Mouse (Mus musculus) small intestine, adult 2 months (tissue): ENCODE data around the gene Pkdcc. TPM values are rescaled to one million over a fixed set of nuclear protein-coding genes. Genes with fewer than 3 reads are reported as not detected.
A peak's percentile ranks its signal among the peaks of the same experiment; 100 is the strongest.

Experiments
- H3K27ac ChIP-seq: fragments of 200-500 bp; 2 replicates; pipeline ENCODE4 v1.5.1; 2012; ENCODE audit warnings: low read depth, low read length, control low read depth, inconsistent platforms; ENCODE audit not compliant: insufficient read depth
- H3K27me3 ChIP-seq: fragments of 200-500 bp; 2 replicates; pipeline ENCODE4 v1.6.1; 2012; ENCODE audit warnings: mild to moderate bottlenecking, moderate library complexity, low read length, inconsistent platforms; ENCODE audit not compliant: control insufficient read depth, insufficient read depth
- H3K36me3 ChIP-seq: fragments of 200-500 bp; 2 replicates; pipeline ENCODE4 v1.6.1; 2012; ENCODE audit warnings: mild to moderate bottlenecking, low read length, control low read depth, inconsistent platforms; ENCODE audit not compliant: control insufficient read depth, insufficient read depth
- H3K4me1 ChIP-seq: fragments of 200-500 bp; 2 replicates; pipeline ENCODE4 v1.6.1; 2012; ENCODE audit warnings: low read length, inconsistent platforms, mixed read lengths; ENCODE audit not compliant: control insufficient read depth, insufficient read depth, insufficient read length
- H3K4me3 ChIP-seq: fragments of 200-500 bp; 2 replicates; pipeline ENCODE4 v1.5.1; 2012; ENCODE audit warnings: low read depth, mild to moderate bottlenecking, control low read depth, inconsistent platforms, low read length, moderate library complexity
- CTCF ChIP-seq: fragments of 200-500 bp; IDR thresholded peaks from 2 replicates; pipeline ENCODE4 v1.5.1; 2012; ENCODE audit warnings: low read depth, mild to moderate bottlenecking, control low read depth, inconsistent platforms, low read length, moderate library complexity, mixed read lengths; ENCODE audit not compliant: insufficient replicate concordance, insufficient read length; ENCODE audit errors: extremely low read depth
- POLR2A ChIP-seq: fragments of 200-500 bp; IDR thresholded peaks from 2 replicates; pipeline ENCODE4 v1.6.1; 2012; ENCODE audit warnings: low read depth, mild to moderate bottlenecking, control low read depth, inconsistent platforms, low read length, moderate library complexity
- WGBS: fragments of 180-500 bp; shearing (Covaris S2); methylation state at CpG from one replicate; pipeline ENCODE4 v1.1.7; 2018; 5-methylcytosine and 5-hydroxymethylcytosine counted together
- polyA plus RNA-seq: library from polyadenylated mRNA; depleted of rRNA; stranded (reverse); fragments of >200 nt; gene quantifications from 2 replicates; pipeline ENCODE4 v1.2.3, GENCODE M21; 2012

Gene Pkdcc
- polyA plus RNA-seq, 1 experiment, result 59.1 TPM

DNA sequence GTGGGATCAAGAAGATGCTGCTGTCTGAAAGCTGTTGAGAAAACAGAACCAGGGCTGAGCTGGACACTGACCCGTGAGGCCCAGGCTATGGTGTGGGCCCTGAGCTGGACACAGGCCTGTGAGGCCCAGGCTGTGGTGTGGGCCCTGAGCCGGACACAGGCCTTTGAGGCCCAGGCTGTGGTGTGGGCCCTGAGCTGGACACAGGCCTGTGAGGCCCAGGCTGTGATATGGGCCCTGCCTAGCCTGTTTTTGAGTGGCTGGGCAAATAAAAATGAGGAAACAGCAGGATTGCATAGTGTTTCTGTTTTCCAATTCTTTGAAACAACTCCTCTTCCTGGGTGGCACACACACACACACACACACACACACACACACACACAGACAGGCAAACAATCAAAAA is 2.7 kb upstream of the Pkdcc start:
- H3K36me3 ChIP-seq, result no peaks in the 10 kb centered on the region
- 86% methylated on average over 2 of the region's 2 CpGs for WGBS
- TF ChIP-seq CTCF, result no peak
- no peak for TF ChIP-seq POLR2A
- H3K27me3 ChIP-seq, result peaks cover 7% of the 10 kb centered on the region; the same call in 1 of the 2 replicates
- H3K4me3 ChIP-seq, result no peak overlapping the region
- H3K27ac ChIP-seq, result no peak overlapping the region
- H3K4me1 ChIP-seq, result peaks cover 2% of the 10 kb centered on the region

DNA sequence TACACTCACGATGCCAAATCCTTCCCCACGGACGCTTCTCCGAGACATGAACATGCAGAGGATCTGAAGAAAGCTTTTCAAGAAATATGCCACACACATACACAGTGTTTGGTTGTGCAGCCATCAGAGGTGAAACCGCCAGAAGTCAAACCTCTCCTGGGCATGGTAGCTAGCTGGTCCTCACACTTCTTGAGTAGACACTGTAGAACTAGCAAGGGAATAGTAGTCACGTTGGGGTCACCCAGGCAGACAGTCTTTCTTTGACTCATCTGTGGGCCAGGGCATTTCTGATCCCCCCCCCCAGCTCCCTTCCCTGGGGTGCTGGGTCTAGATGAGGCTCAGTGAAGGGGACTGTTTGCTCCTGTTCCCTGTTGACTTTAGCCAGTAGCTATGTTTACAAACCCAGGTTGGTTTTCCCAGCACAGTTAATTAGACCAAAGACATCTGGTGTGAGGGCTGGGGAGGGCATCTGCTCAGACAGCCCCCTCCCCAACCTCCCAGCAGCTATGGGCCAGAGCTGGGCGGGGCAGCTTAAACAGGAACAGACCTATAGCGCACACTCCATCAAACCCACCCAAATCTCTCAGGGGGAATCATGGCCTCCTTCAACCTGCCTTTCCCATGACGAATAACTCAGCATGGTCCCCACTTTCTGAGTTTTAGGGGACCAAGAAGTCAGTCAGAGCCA is 1.7 kb upstream of the Pkdcc start:
- Histone ChIP-seq H3K27me3 (peaks cover 7% of the 10 kb centered on the region; the same call in 1 of the 2 replicates), H3K4me1 (peaks cover 9% of the 10 kb centered on the region), H3K36me3 (no peaks in the 10 kb centered on the region), H3K27ac (peak overlapping the region; percentile 13; the same call in 1 of the 2 replicates), H3K4me3 (peak overlapping the region; percentile 72; the same call in 1 of the 2 replicates)
- 83% methylated on average over 9 of the region's 9 CpGs for WGBS
- TF ChIP-seq POLR2A (no peak), CTCF (no peak)

DNA sequence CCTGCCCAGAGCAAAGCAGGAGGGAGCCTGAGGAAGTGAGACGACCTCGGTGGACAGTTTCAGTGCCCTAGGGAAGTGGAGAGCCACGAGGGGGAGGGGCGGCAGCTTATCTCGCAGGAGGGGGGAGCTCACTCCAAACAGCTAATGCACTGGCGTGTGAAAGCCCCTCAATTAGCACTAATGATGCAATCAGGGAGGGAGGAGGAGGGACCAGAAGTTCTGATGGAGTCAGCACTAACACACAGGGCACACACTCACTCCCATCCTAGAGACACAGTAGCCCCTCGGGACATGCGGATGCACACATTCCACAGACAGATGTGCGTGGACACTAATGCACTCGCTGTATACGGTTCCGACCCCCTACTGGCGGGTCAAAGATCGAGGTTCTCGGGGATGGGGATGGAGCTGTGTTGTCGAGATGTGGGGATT is 915 bp upstream of the Pkdcc start:
- 3% methylated on average over 16 of the region's 16 CpGs for whole genome bisulfite sequencing
- peak overlapping the region; percentile 41 for H3K27ac ChIP-seq

DNA sequence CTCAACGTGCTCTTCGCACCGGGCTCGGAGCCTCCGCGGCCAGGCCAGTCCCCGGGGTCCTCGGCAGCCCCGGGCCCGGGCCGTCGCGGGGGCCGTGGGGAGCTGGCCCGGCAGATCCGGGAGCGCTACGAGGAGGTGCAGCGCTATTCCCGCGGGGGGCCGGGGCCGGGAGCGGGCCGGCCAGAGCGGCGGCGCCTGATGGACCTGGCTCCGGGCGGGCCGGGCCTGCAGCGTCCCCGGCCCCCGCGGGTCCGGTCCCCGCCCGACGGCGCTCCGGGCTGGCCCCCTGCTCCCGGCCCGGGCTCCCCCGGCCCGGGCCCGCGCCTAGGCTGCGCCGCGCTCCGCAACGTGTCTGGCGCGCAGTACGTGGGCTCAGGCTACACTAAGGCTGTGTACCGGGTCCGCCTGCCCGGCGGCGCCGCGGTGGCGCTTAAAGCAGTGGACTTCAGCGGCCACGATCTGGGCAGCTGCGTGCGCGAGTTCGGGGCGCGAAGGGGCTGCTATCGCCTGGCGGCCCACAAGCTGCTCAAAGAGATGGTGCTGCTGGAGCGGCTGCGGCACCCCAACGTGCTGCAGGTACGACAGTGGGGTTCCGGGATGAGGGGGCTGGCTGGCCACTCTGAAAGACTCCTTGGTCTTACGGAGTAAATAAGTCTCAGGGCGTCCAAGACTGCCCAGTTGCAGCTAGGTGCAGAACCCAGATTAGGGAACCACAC is 595 bp downstream of the Pkdcc start:
- no peak for TF ChIP-seq CTCF
- no peak for TF ChIP-seq POLR2A
- WGBS, result 1% methylated on average over 80 of the region's 80 CpGs
- peaks cover 25% of the 10 kb centered on the region for H3K4me1 ChIP-seq
- H3K27me3 ChIP-seq, result peaks cover 7% of the 10 kb centered on the region; the same call in 1 of the 2 replicates
- H3K27ac ChIP-seq, result peak overlapping the region; percentile 17
- peak overlapping the region; percentile 72 for H3K4me3 ChIP-seq
- no peaks in the 10 kb centered on the region for H3K36me3 ChIP-seq

More for the DNA sequence above, 915 bp upstream of the Pkdcc start:
- TF ChIP-seq POLR2A (no peak; the same call in 1 of the 2 replicates), CTCF (no peak)
- Histone ChIP-seq H3K4me1 (peaks cover 14% of the 10 kb centered on the region), H3K27me3 (peaks cover 7% of the 10 kb centered on the region; the same call in 1 of the 2 replicates), H3K4me3 (peak overlapping the region; percentile 72), H3K36me3 (no peaks in the 10 kb centered on the region)

DNA sequence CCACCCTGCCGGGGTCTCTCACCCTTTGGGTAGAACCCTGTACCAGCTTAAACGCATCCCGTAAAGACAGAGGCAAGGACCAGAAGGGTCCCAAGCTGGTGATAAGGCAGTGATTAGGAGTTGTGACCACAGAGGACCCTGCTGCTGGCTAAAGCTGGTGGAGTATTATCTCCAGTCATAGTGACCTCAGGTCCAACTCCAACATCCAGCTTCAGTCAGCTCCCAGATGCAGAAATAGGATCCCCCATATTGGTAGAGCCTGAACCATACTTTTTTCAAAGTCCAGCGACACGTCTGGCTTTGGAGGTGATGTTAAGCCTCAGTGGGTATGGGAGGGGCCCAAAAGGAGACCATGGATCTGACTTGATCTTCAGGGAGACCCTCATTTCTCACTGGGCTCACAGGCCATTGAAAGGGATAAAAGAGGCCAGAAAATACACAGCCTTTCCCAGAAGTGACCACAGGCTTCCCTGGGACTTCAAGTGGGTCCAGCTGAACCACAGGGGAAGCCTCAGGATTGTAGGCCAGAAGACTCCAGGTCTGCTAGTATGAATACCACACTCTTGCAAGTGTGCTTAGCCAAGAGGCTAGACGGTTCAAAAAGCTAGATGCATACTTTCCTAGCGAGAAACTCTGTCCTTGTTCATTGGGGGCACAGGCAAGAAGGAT is 1.3 kb downstream of the Pkdcc start:
- H3K36me3 ChIP-seq, result no peaks in the 10 kb centered on the region
- peaks cover 7% of the 10 kb centered on the region; the same call in 1 of the 2 replicates for H3K27me3 ChIP-seq
- peaks cover 32% of the 10 kb centered on the region for H3K4me1 ChIP-seq
- H3K4me3 ChIP-seq, result peak overlapping the region; percentile 72
- TF ChIP-seq POLR2A (no peak), CTCF (no peak)
- WGBS, result 14% methylated on average over 7 of the region's 7 CpGs
- H3K27ac ChIP-seq, result peak overlapping the region; percentile 17

DNA sequence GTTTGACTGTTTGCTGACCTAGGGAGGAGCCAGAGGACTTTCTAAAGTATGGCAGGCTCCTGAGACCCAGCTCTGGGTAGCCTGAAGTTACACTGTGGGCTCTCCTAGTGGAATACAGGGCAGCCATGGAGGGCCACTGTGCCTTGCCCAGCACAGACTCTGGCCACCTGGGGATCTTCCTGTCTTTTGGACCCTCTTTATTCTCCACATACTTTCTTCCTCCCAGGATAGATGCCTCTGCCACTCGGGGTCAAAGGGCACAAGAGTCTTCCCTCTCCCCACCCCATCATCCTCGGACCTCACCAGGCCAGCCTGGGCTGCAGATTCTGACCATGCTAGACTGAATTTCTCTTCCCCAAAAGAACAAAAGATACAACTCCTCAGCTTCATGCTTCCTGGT is 3.1 kb downstream of the Pkdcc start:
- H3K36me3 ChIP-seq, result peaks cover 4% of the 10 kb centered on the region; the same call in 1 of the 2 replicates
- H3K27me3 ChIP-seq, result peaks cover 7% of the 10 kb centered on the region; the same call in 1 of the 2 replicates
- 14% methylated on average over 2 of the region's 2 CpGs for WGBS
- H3K4me1 ChIP-seq, result peaks cover 46% of the 10 kb centered on the region
- H3K27ac ChIP-seq, result peak overlapping the region; percentile 32
- H3K4me3 ChIP-seq, result peak overlapping the region; percentile 36; the same call in 1 of the 2 replicates
- no peak for TF ChIP-seq POLR2A
- TF ChIP-seq CTCF, result no peak
